Mouse (Mus musculus) stomach, embryonic 14.5 days (tissue): ENCODE measurements around the gene Twnk. TPM values are rescaled to one million over a fixed set of nuclear protein-coding genes. Genes with fewer than 3 reads are reported as not detected.
A peak's percentile ranks its signal among the peaks of the same experiment; 100 is the strongest.

Experiments used
- ATAC-seq: fragments of 200-750 bp; cut with Nextera tagmentation; 2 replicates; pipeline ENCODE4 v1.8.0; 2017; ENCODE audit warnings: low read depth, moderate TSS enrichment; ENCODE audit not compliant: insufficient number of reproducible peaks, insufficient read depth, low FRiP score
- H3K27ac ChIP-seq: fragments of 300-500 bp; sonication (generic); 2 replicates; pipeline ENCODE4 v1.5.1; 2014; ENCODE audit warnings: mild to moderate bottlenecking, low read length, moderate library complexity, mixed read lengths
- H3K27me3 ChIP-seq: fragments of 300-500 bp; sonication (generic); 2 replicates; pipeline ENCODE4 v1.6.1; 2014; ENCODE audit warnings: low read length, control low read depth, mixed read lengths; ENCODE audit not compliant: control insufficient read depth, insufficient read depth
- H3K36me3 ChIP-seq: fragments of 300-500 bp; sonication (generic); 2 replicates; pipeline ENCODE4 v1.6.1; 2014; ENCODE audit warnings: mild to moderate bottlenecking, control low read depth, low read length, moderate library complexity, mixed read lengths; ENCODE audit not compliant: control insufficient read depth, insufficient read depth
- H3K4me1 ChIP-seq: fragments of 300-500 bp; sonication (generic); 2 replicates; pipeline ENCODE4 v1.6.1; 2014; ENCODE audit warnings: low read length, control low read depth, mixed read lengths; ENCODE audit not compliant: control insufficient read depth, insufficient read depth
- H3K4me2 ChIP-seq: fragments of 300-500 bp; sonication (generic); replicated peaks from 2 replicates; pipeline ENCODE4 v1.6.1; 2014; ENCODE audit warnings: low read depth, low read length, control low read depth
- H3K4me3 ChIP-seq: fragments of 300-500 bp; sonication (generic); 2 replicates; pipeline ENCODE4 v1.5.1; 2014; ENCODE audit warnings: low read depth, low read length, control low read depth
- H3K9ac ChIP-seq: fragments of 300-500 bp; sonication (generic); replicated peaks from 2 replicates; pipeline ENCODE4 v1.6.1; 2014; ENCODE audit warnings: low read depth, mild to moderate bottlenecking, control low read depth, low read length, moderate library complexity, mixed read lengths
- H3K9me3 ChIP-seq: fragments of 300-500 bp; sonication (generic); 2 replicates; pipeline ENCODE4 v1.6.1; 2016; ENCODE audit warnings: low read depth, low read length, control low read depth; ENCODE audit not compliant: control insufficient read depth
- WGBS: fragments of 180-500 bp; shearing (Covaris S2); extraction: QIAGEN DNeasy Blood & Tissue Kit; methylation state at CpG from one replicate; pipeline ENCODE4 v1.1.7; 2014; 5-methylcytosine and 5-hydroxymethylcytosine counted together
- polyA plus RNA-seq: library from polyadenylated mRNA; unstranded; fragments of >200 nt; fragmentation: Nextera tagmentation; extraction: Ambion mirVana; gene quantifications from 2 replicates; pipeline ENCODE4 v1.2.1, GENCODE M21; 2014

Gene Twnk
- polyA plus RNA-seq = 13.3 and 15.3 TPM in 2 replicates

DNA sequence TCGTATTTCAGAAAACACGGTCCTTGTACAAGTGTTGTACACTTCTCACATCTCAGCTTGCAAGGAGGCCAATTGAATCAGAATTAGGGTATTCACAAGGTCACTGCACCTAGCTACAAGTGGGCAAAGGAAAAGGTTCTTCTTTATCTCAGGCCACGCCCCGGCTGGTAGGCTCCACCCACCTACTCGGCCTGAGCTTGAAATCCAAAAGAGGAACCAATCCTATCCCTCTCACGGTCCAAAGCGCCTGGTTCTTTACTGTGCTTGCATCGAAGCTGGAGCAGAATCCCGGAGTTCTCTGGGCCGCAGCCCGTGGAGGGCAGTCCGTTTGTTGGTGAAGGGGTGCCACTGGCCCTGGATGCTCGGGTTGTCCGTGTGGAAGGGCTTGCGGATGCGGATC is at the start of gene Twnk:
Gene Twnk (plus strand): TSS at position 220 of the 400 bp plus-strand sequence.
- Histone ChIP-seq H3K4me3 (peak within 1 kb of the TSS; percentile 64), H3K9ac (peak within 1 kb of the TSS; percentile 51), H3K27ac (peak within 1 kb of the TSS; percentile 80), H3K9me3 (no peaks in the 10 kb centered on the region), H3K4me1 (peaks cover 18% of the 10 kb centered on the region; the same call in 1 of the 2 replicates), H3K36me3 (peaks cover 26% of the 10 kb centered on the region), H3K27me3 (no peaks in the 10 kb centered on the region), H3K4me2 (peak within 1 kb of the TSS; percentile 75)
- 11% methylated on average over 16 of the region's 16 CpGs for WGBS
- no peak for ATAC-seq

DNA sequence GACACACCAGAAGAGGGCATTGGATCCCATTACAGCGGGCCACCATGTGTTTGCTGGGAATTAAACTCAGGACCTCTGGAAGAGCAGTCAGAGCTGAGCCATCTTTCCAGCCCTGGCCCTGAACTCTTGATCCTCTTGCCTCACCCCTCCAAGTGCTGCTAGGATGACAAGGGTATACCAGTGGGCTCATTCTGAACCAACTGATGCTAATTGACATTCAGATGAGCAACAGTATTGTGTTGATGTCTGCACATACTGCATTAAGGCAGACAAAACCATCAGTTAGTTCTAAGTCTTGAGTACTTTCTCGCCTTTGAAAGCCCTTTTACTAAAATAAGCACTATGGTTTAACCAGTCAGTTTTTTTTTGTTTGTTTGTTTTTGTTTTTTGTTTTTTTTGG is 45.8 kb upstream of the Twnk start:
- Histone ChIP-seq H3K36me3 (peaks cover 68% of the 10 kb centered on the region), H3K9me3 (no peaks in the 10 kb centered on the region), H3K27me3 (no peaks in the 10 kb centered on the region), H3K4me3 (no peak overlapping the region), H3K9ac (no peak overlapping the region), H3K27ac (no peak overlapping the region), H3K4me2 (no peak overlapping the region), H3K4me1 (no peaks in the 10 kb centered on the region)
- WGBS = 100% methylated on average over 2 of the region's 2 CpGs
- no peak for ATAC-seq

DNA sequence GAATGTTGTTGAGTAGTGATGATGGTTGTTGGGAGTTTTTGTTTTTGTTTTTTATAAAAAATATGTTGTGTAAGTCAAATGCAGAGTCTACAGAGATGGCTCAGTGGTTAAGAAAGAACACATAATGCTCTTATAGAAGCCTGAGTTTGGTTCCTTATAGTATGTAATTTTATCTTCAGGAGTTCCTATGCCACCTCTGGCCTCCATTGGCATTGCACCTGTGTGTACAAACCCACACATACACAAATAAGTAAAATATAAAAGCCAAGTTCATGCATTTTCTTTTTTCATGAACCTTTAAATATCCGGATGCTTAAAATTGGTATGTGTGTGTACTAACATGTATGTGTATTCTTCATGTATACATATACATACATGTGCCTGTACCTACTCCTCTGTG is 39.5 kb upstream of the Twnk start:
- no peaks in the 10 kb centered on the region for H3K9me3 ChIP-seq
- H3K36me3 ChIP-seq = peaks cover 71% of the 10 kb centered on the region
- no peak for ATAC-seq
- WGBS = 95% methylated on average over 1 of the region's 1 CpGs
- no peak overlapping the region for H3K4me3 ChIP-seq
- H3K9ac ChIP-seq = no peak overlapping the region
- H3K4me1 ChIP-seq = no peaks in the 10 kb centered on the region
- no peaks in the 10 kb centered on the region for H3K27me3 ChIP-seq
- H3K27ac ChIP-seq = no peak overlapping the region
- H3K4me2 ChIP-seq = no peak overlapping the region

- H3K9me3 ChIP-seq = no peaks in the 10 kb centered on the region
- H3K9ac ChIP-seq = no peak overlapping the region
- ATAC-seq = no peak
- H3K4me2 ChIP-seq = no peak overlapping the region
- 85% methylated on average over 3 of the region's 3 CpGs for WGBS
- H3K27me3 ChIP-seq = no peaks in the 10 kb centered on the region
- H3K27ac ChIP-seq = no peak overlapping the region
- H3K4me3 ChIP-seq = no peak overlapping the region
- H3K36me3 ChIP-seq = peaks cover 71% of the 10 kb centered on the region
- H3K4me1 ChIP-seq = no peaks in the 10 kb centered on the region
Observed at GRCm38 (mm10) chr19:44968329-44968728, 37.1 kb upstream of the Twnk start.

GRCm38 (mm10) chr19:44976636-44977035 is 28.8 kb upstream of the Twnk start:
- no peak for ATAC-seq
- 71% methylated on average over 6 of the region's 6 CpGs for WGBS
- no peak overlapping the region for H3K4me2 ChIP-seq
- peaks cover 92% of the 10 kb centered on the region for H3K36me3 ChIP-seq
- no peaks in the 10 kb centered on the region for H3K27me3 ChIP-seq
- no peaks in the 10 kb centered on the region for H3K9me3 ChIP-seq
- no peak overlapping the region for H3K4me3 ChIP-seq
- H3K4me1 ChIP-seq = no peaks in the 10 kb centered on the region
- H3K9ac ChIP-seq = no peak overlapping the region
- H3K27ac ChIP-seq = no peak overlapping the region

- no peaks in the 10 kb centered on the region for H3K4me1 ChIP-seq
- no peak overlapping the region for H3K4me2 ChIP-seq
- no peaks in the 10 kb centered on the region for H3K27me3 ChIP-seq
- H3K4me3 ChIP-seq = no peak overlapping the region
- 89% methylated on average over 6 of the region's 6 CpGs for whole genome bisulfite sequencing
- peaks cover 94% of the 10 kb centered on the region for H3K36me3 ChIP-seq
- ATAC-seq = no peak
- H3K9ac ChIP-seq = no peak overlapping the region
- no peak overlapping the region for H3K27ac ChIP-seq
- H3K9me3 ChIP-seq = no peaks in the 10 kb centered on the region
Observed at GRCm38 (mm10) chr19:44977148-44977547, 28.3 kb upstream of the Twnk start.

DNA sequence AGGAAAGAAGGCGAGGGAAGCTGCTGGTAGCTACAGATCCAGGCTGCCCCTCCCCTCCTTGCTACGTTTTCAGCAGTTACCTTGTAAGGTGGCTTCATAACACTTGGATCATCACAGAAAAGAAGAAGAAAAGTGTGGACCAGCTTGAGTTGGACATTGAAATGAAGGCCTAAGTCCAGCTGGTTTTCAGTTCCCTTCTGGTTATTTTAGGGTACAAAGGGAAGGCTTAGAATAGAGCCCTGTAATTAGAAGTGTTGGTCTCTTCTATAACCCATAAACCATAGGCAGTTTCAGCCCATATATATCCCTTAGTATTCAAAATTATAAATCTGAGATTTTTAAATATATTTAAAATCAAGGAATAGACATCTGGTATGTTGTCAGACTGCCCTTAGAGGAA is 24.7 kb upstream of the Twnk start:
- H3K9ac ChIP-seq = no peak overlapping the region
- H3K4me1 ChIP-seq = no peaks in the 10 kb centered on the region
- peaks cover 58% of the 10 kb centered on the region for H3K36me3 ChIP-seq
- ATAC-seq = no peak
- WGBS = 78% methylated on average over 2 of the region's 2 CpGs
- H3K9me3 ChIP-seq = no peaks in the 10 kb centered on the region
- no peak overlapping the region for H3K4me3 ChIP-seq
- no peak overlapping the region for H3K27ac ChIP-seq
- H3K4me2 ChIP-seq = no peak overlapping the region
- H3K27me3 ChIP-seq = no peaks in the 10 kb centered on the region

GRCm38 (mm10) chr19:44982477-44983115 is 22.9 kb upstream of the Twnk start:
- Histone ChIP-seq H3K27me3 (no peaks in the 10 kb centered on the region), H3K9me3 (no peaks in the 10 kb centered on the region), H3K36me3 (peaks cover 40% of the 10 kb centered on the region), H3K27ac (no peak overlapping the region), H3K9ac (no peak overlapping the region), H3K4me2 (no peak overlapping the region), H3K4me1 (no peaks in the 10 kb centered on the region), H3K4me3 (no peak overlapping the region)
- ATAC-seq = no peak
- WGBS = 69% methylated on average over 7 of the region's 7 CpGs

DNA sequence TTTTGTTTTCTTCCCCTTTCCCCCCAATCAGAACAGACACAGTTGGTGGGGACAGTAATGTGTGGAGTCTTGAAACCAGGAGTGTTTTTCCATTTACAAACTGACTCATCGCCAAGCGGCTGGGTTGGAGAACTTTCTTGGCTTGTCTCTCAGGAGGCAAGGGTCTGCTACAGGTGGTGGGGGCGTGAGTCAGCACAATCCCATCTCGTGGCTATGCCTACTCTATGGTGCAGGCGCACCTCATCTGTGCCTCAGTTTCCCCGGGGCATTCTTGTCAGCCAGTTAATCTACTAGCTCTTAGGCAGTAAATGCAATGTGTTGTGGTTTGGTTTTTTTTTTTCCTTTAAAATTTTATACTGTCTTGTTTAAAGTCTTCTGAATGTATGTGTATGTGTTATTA is 22.1 kb upstream of the Twnk start:
- 94% methylated on average over 6 of the region's 6 CpGs for WGBS
- H3K36me3 ChIP-seq = peaks cover 32% of the 10 kb centered on the region

More for the DNA sequence above, 22.1 kb upstream of the Twnk start:
- no peak overlapping the region for H3K4me2 ChIP-seq
- H3K27ac ChIP-seq = no peak overlapping the region
- ATAC-seq = no peak
- no peak overlapping the region for H3K4me3 ChIP-seq
- peaks cover 2% of the 10 kb centered on the region; the same call in 1 of the 2 replicates for H3K4me1 ChIP-seq
- H3K27me3 ChIP-seq = no peaks in the 10 kb centered on the region
- no peaks in the 10 kb centered on the region for H3K9me3 ChIP-seq
- no peak overlapping the region for H3K9ac ChIP-seq
